Mouse (Mus musculus) kidney, embryonic 16.5 days (tissue): ENCODE data around the gene Gsdma2. TPM values are rescaled to one million over a fixed set of nuclear protein-coding genes. Genes with fewer than 3 reads are reported as not detected.
"Not testable (repeated sequence)": the region's sequence is repeated elsewhere in the genome, so short reads cannot be mapped to it uniquely, and the experiment has no call there.

Source experiments
- ATAC-seq: fragments of 200-750 bp; cut with Nextera tagmentation; 2 replicates; pipeline ENCODE4 v1.8.0; 2017; ENCODE audit warnings: moderate TSS enrichment; ENCODE audit not compliant: low FRiP score, low TSS enrichment
- H3K27ac ChIP-seq: fragments of 300-500 bp; sonication (generic); 2 replicates; pipeline ENCODE4 v1.5.1; 2014; ENCODE audit warnings: low read length
- H3K27me3 ChIP-seq: fragments of 300-500 bp; sonication (generic); 2 replicates; pipeline ENCODE4 v1.6.1; 2014; ENCODE audit warnings: low read length, control low read depth, mixed read lengths; ENCODE audit not compliant: insufficient read depth
- H3K36me3 ChIP-seq: fragments of 300-500 bp; sonication (generic); 2 replicates; pipeline ENCODE4 v1.6.1; 2014; ENCODE audit warnings: low read length, control low read depth, mixed read lengths; ENCODE audit not compliant: insufficient read depth
- H3K4me1 ChIP-seq: fragments of 300-500 bp; sonication (generic); 2 replicates; pipeline ENCODE4 v1.6.1; 2014; ENCODE audit warnings: low read length, control low read depth, mixed read lengths; ENCODE audit not compliant: insufficient read depth
- H3K4me2 ChIP-seq: fragments of 300-500 bp; sonication (generic); replicated peaks from 2 replicates; pipeline ENCODE4 v1.6.1; 2014; ENCODE audit warnings: low read depth, low read length
- H3K4me3 ChIP-seq: fragments of 300-500 bp; sonication (generic); 2 replicates; pipeline ENCODE4 v1.5.1; 2014; ENCODE audit warnings: mild to moderate bottlenecking, low read length
- H3K9ac ChIP-seq: fragments of 300-500 bp; sonication (generic); replicated peaks from 2 replicates; pipeline ENCODE4 v1.6.1; 2014; ENCODE audit warnings: low read length
- H3K9me3 ChIP-seq: fragments of 300-500 bp; sonication (generic); 2 replicates; pipeline ENCODE4 v1.6.1; 2016; ENCODE audit warnings: low read length, control low read depth
- WGBS: fragments of 180-500 bp; shearing (Covaris S2); extraction: QIAGEN DNeasy Blood & Tissue Kit; methylation state at CpG from one replicate; pipeline ENCODE4 v1.1.7; 2014; 5-methylcytosine and 5-hydroxymethylcytosine counted together
- polyA plus RNA-seq: library from polyadenylated mRNA; unstranded; fragments of >200 nt; fragmentation: Nextera tagmentation; extraction: Ambion mirVana; gene quantifications from 2 replicates; pipeline ENCODE4 v1.2.1, GENCODE M21; 2015

The Gsdma2 gene
- polyA plus RNA-seq, 1 experiment from 2014 or later = not detected

- not testable (repeated sequence) for H3K4me2 ChIP-seq
Measured at GRCm38 (mm10) chr11:98623981-98624380, 22.6 kb upstream of the Gsdma2 start.

GRCm38 (mm10) chr11:98624381-98624780 lies 22.2 kb upstream of the Gsdma2 start:
- H3K27me3 ChIP-seq, H3K4me1 ChIP-seq, H3K36me3 ChIP-seq, H3K9me3 ChIP-seq, H3K4me3 ChIP-seq, H3K27ac ChIP-seq, ATAC-seq, H3K4me2 ChIP-seq, H3K9ac ChIP-seq: not testable (repeated sequence)
- WGBS = 95% methylated on average over 2 of the region's 2 CpGs

More at GRCm38 (mm10) chr11:98623981-98624380, 22.6 kb upstream of the Gsdma2 start:
- not testable (repeated sequence) for ATAC-seq, H3K9ac ChIP-seq, H3K27me3 ChIP-seq, H3K27ac ChIP-seq, H3K36me3 ChIP-seq, H3K4me3 ChIP-seq, H3K4me1 ChIP-seq, H3K9me3 ChIP-seq
- WGBS = 80% methylated on average over 6 of the region's 6 CpGs

- H3K4me2 ChIP-seq = no peak within 1 kb of the TSS
- H3K9ac ChIP-seq = no peak within 1 kb of the TSS
- no peak within 1 kb of the TSS for H3K4me3 ChIP-seq
- WGBS = 90% methylated on average over 10 of the region's 10 CpGs
- no peaks in the 10 kb centered on the region for H3K36me3 ChIP-seq
- H3K27me3 ChIP-seq = no peaks in the 10 kb centered on the region
- H3K9me3 ChIP-seq = peaks cover 6% of the 10 kb centered on the region
- no peaks in the 10 kb centered on the region for H3K4me1 ChIP-seq
- H3K27ac ChIP-seq = no peak within 1 kb of the TSS
- ATAC-seq = no peak
Measured at GRCm38 (mm10) chr11:98625611-98626410, 20.7 kb upstream of the Gsdma2 start, which contains the start of the genes Gm12355 and Gsdma3. Gene Gm12355, minus strand, starts transcription at chr11:98625661. Gene Gsdma3, plus strand, starts transcription at chr11:98626360.

GRCm38 (mm10) chr11:98628706-98629105 lies 17.9 kb upstream of the Gsdma2 start:
- Histone ChIP-seq H3K4me3 (no peak overlapping the region), H3K9ac (no peak overlapping the region), H3K27ac (no peak overlapping the region), H3K4me2 (no peak overlapping the region), H3K4me1 (no peaks in the 10 kb centered on the region), H3K27me3 (no peaks in the 10 kb centered on the region), H3K9me3 (peaks cover 4% of the 10 kb centered on the region), H3K36me3 (no peaks in the 10 kb centered on the region)
- 92% methylated on average over 3 of the region's 3 CpGs for WGBS
- ATAC-seq = no peak

GRCm38 (mm10) chr11:98630646-98631045 lies 15.9 kb upstream of the Gsdma2 start:
- no peaks in the 10 kb centered on the region for H3K27me3 ChIP-seq
- ATAC-seq = no peak
- no peak overlapping the region for H3K27ac ChIP-seq
- H3K9ac ChIP-seq = no peak overlapping the region
- no peaks in the 10 kb centered on the region for H3K9me3 ChIP-seq
- H3K4me3 ChIP-seq = no peak overlapping the region
- no peak overlapping the region for H3K4me2 ChIP-seq
- 86% methylated on average over 5 of the region's 5 CpGs for WGBS
- no peaks in the 10 kb centered on the region for H3K4me1 ChIP-seq
- H3K36me3 ChIP-seq = no peaks in the 10 kb centered on the region

GRCm38 (mm10) chr11:98635312-98635970 lies 11.1 kb upstream of the Gsdma2 start:
- H3K27me3 ChIP-seq, H3K4me2 ChIP-seq, ATAC-seq, H3K27ac ChIP-seq, H3K36me3 ChIP-seq, H3K4me3 ChIP-seq, H3K4me1 ChIP-seq, H3K9ac ChIP-seq, H3K9me3 ChIP-seq: not testable (repeated sequence)
- WGBS = 39% methylated on average over 10 of the region's 10 CpGs

- Histone ChIP-seq H3K4me2 (no peak overlapping the region), H3K27me3 (no peaks in the 10 kb centered on the region), H3K4me1 (no peaks in the 10 kb centered on the region), H3K4me3 (no peak overlapping the region), H3K36me3 (no peaks in the 10 kb centered on the region), H3K27ac (no peak overlapping the region), H3K9me3 (no peaks in the 10 kb centered on the region), H3K9ac (no peak overlapping the region)
- WGBS = 75% methylated on average over 1 of the region's 1 CpGs
- ATAC-seq = no peak
Measured at GRCm38 (mm10) chr11:98637501-98637900, 9.1 kb upstream of the Gsdma2 start.

- Histone ChIP-seq H3K9ac (no peak overlapping the region), H3K4me2 (no peak overlapping the region), H3K4me1 (no peaks in the 10 kb centered on the region), H3K27me3 (no peaks in the 10 kb centered on the region), H3K36me3 (no peaks in the 10 kb centered on the region), H3K9me3 (no peaks in the 10 kb centered on the region), H3K27ac (no peak overlapping the region), H3K4me3 (no peak overlapping the region)
- no peak for ATAC-seq
- 59% methylated on average over 5 of the region's 5 CpGs for WGBS
Measured at GRCm38 (mm10) chr11:98640091-98640490, 6.5 kb upstream of the Gsdma2 start.

- H3K4me3 ChIP-seq = no peak overlapping the region
- no peak for ATAC-seq
- no peaks in the 10 kb centered on the region for H3K9me3 ChIP-seq
- H3K4me1 ChIP-seq = no peaks in the 10 kb centered on the region
- WGBS = 82% methylated on average over 3 of the region's 3 CpGs
- H3K9ac ChIP-seq = no peak overlapping the region
- H3K27ac ChIP-seq = no peak overlapping the region
- no peak overlapping the region for H3K4me2 ChIP-seq
- no peaks in the 10 kb centered on the region for H3K27me3 ChIP-seq
- no peaks in the 10 kb centered on the region for H3K36me3 ChIP-seq
Measured at GRCm38 (mm10) chr11:98644757-98645156, 1.8 kb upstream of the Gsdma2 start.

GRCm38 (mm10) chr11:98645946-98646345 lies 613 bp upstream of the Gsdma2 start:
- H3K27ac ChIP-seq = no peak overlapping the region
- no peak for ATAC-seq
- 60% methylated on average over 2 of the region's 2 CpGs for WGBS
- no peak overlapping the region for H3K4me3 ChIP-seq
- no peaks in the 10 kb centered on the region for H3K9me3 ChIP-seq
- H3K4me2 ChIP-seq = no peak overlapping the region
- H3K9ac ChIP-seq = no peak overlapping the region
- no peaks in the 10 kb centered on the region for H3K36me3 ChIP-seq
- no peaks in the 10 kb centered on the region for H3K4me1 ChIP-seq
- no peaks in the 10 kb centered on the region; the same call in 1 of the 2 replicates for H3K27me3 ChIP-seq
